Mouse (Mus musculus) bone marrow macrophage, adult 2 months (primary cell): Measurements from ENCODE around the gene Arfrp1.

ENCODE experiments used
- CTCF ChIP-seq: IDR thresholded peaks from 2 replicates; pipeline ENCODE4 v1.5.1; 2012; ENCODE audit warnings: low read depth, mild to moderate bottlenecking, low read length, moderate library complexity
- POLR2A ChIP-seq: IDR thresholded peaks from 2 replicates; pipeline ENCODE4 v1.6.1; 2012; ENCODE audit warnings: mild to moderate bottlenecking, low read depth, low read length, borderline replicate concordance

DNA sequence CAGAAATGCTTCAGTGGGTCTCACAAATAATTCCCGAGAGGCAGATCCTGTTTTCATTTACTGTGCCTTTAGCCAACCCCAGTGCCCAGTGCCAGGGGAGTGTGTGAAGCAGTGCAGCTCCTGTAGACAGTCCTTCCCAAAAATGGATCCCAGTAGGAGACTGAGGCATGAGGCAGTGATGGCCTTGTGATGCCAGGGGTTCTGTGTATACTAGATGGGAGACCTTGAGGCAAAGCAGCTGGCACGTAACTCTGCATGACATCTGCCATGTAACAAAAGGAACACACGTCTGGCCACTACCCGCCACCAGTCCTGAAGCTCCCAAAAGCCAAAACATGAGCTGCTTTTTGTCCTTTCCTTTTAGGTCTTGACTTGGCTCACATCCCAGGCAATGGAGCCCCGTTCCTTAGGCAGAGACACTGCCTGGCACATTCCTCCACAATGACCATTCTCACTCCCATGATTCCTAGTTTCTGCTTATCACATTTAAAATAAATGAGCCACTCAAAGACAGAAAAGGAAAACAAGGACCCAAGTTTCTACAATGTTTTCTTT is 32.1 kb upstream of the Arfrp1 start:
- no peak for TF ChIP-seq CTCF
- no peak for TF ChIP-seq POLR2A
